Mouse (Mus musculus) brain, embryonic 14.5 days (tissue): ENCODE data around the gene Zc3h13.

Experiments
- CTCF ChIP-seq: fragments of 200-500 bp; IDR thresholded peaks from 2 replicates; pipeline ENCODE4 v1.5.1; 2012; ENCODE audit warnings: inconsistent platforms, mild to moderate bottlenecking, moderate library complexity, borderline replicate concordance; ENCODE audit not compliant: insufficient read depth, insufficient read length; ENCODE audit errors: extremely low read depth
- POLR2A ChIP-seq: fragments of 200-500 bp; IDR thresholded peaks from 2 replicates; pipeline ENCODE4 v1.6.1; 2012; ENCODE audit warnings: mild to moderate bottlenecking, inconsistent platforms, borderline replicate concordance; ENCODE audit not compliant: poor library complexity, insufficient read depth, insufficient read length, severe bottlenecking; ENCODE audit errors: extremely low read depth

- TF ChIP-seq POLR2A (no peak), CTCF (no peak)
Measured at GRCm38 (mm10) chr14:75280406-75280805, 3.8 kb upstream of the Zc3h13 start.
